Mouse (Mus musculus): Measurements from ENCODE around the gene Kptn. TPM values are rescaled to one million over a fixed set of nuclear protein-coding genes. Genes with fewer than 3 reads are reported as not detected.

The Kptn gene
- 10 to 100 TPM; 35.4 to 47.0 (median 41.5) TPM for total RNA-seq (2022)

- peak; percentile 90 to 94 for DNase-seq (ENCODE audit: low spot score in 2 of 2)
Observed at GRCm38 (mm10) chr7:16119569-16120261, at the start of gene Kptn. Gene Kptn (plus strand): TSS chr7:16119895.

DNA sequence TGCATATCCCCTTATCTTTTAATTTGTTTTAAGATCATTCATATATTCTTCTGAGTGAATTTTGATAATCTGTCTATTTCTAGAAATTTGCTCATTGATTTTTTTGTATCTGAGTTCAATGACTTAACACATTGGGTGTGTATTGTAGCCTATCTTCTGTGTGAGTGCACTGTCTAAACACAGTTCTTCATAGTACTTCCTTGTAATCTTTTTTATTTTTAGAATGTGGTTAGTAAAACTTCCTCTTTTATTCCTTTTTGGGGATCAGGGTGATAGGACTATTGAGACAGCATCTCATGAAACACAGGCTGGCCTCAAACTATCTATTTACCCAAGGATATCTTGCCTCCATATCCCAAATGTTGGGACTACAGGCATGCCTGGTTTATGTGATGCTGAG lies 48.8 kb upstream of the Kptn start:
- no peak for DNase-seq (ENCODE audit: low spot score in 2 of 2)

DNA sequence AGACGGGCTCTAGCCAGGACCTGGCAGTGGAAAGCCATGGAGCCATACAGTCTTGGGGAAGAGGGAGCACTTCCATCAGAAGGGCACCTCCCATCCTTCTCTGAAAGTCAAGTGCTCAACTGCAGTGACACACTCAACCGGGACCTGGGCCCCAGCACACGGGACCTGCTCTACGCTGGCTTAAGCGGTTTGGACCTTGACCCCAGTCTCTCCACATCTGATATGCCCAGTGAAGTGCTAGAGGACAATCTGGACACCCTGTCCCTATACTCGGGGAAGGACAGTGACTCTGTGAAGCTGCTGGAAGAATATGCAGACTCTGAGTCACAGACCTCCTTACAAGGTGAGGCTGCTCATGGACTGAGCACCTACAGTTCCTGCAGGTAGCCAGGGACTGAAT lies 47.8 kb upstream of the Kptn start:
- DNase-seq (ENCODE audit: low spot score in 2 of 2), result no peak

DNA sequence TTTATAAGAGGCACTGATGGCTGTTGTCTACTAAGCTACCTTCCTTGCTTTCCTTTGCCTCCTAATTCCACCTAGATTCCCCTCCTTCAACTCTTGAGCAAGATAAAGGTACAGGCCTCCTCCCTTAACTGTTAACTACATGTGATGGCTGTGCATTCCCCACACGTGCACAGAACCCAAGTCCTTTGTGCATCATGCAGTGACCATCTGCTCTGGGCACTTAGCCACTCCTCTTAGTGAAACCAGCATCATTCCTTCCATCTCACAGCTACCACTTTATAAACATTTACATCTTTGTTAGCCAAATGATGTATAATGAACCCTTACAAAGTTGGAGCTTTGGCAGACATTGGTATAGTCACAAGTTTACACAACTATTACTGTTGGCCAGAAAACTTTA lies 39.7 kb upstream of the Kptn start:
- DNase-seq (ENCODE audit: low spot score in 2 of 2), result no peak

DNA sequence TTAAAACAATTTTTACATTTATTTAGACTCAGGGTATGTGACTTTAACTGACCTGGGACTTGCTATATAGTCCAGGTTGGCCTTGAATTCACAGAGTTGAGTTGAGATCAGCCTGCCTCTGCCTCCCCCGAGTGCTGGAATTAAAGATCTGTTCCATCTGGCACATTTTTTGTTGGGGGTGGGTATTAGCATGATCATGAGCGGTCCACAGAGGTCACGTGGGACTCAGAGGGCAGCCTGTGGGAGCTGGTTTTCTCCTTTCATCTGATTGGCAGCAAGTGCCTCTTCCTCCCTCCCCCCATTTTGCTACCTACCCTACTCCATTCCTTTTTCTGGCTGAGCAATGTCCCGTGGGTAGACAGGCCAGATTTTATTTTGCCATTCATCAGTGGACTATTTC lies 39.1 kb upstream of the Kptn start:
- DNase-seq (ENCODE audit: low spot score in 2 of 2), result no peak

DNA sequence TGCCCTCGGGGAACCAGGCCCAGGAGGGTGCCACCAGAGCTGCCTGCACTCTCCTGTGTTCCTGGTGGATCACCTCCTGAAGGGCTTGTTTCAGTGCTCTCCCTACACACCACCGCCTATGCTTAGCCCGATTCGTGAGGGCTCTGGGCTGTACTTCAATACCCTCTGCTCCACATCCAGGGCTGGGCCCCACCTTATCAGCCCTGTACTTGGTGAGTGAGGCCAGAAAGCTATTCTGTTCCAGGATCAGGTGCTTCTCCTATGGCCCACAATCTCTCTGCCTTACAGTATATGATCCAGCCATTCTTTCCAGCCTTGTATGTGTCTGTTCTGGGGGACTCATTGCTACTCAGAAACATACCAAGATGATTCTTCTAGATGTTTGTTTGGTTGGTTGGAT lies 36.3 kb upstream of the Kptn start:
- DNase-seq (ENCODE audit: low spot score in 2 of 2), result no peak

GRCm38 (mm10) chr7:16087587-16087986 lies 32.1 kb upstream of the Kptn start:
- peak in 1 of 2 experiments; percentile 29 for DNase-seq (ENCODE audit: low spot score in 2 of 2)

- no peak for DNase-seq (ENCODE audit: low spot score in 2 of 2)
Observed at GRCm38 (mm10) chr7:16094592-16094991, 25.1 kb upstream of the Kptn start.

GRCm38 (mm10) chr7:16098021-16099017 lies 21.4 kb upstream of the Kptn start, which contains the start of gene Napa:
Gene Napa (plus strand): TSS chr7:16098458.
- DNase-seq (ENCODE audit: low spot score in 2 of 2), result peak; percentile 100

GRCm38 (mm10) chr7:16099901-16100300 lies 19.8 kb upstream of the Kptn start:
- DNase-seq (ENCODE audit: low spot score in 2 of 2), result no peak

DNA sequence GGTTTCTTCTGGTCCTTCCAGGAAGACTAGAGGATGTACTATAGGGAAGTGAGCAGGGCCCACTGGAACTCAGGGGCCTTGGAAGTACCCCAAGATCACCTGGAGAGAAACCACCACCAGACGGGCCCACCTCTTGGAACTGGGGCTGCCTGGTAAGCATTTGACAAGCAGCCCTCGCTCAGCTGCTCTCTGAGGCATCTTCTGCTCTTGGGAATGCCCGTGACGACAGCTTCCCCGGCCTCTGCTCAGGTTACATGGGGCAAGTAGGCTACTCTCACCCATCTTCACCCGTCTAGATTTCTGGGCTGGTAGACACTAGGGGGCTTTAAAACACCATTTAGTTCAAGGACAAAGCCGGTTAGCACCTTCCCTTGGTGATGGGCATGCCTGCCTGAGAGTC lies 18.6 kb upstream of the Kptn start:
- no peak for DNase-seq (ENCODE audit: low spot score in 2 of 2)

GRCm38 (mm10) chr7:16101726-16102475 lies 17.8 kb upstream of the Kptn start:
- no peak for DNase-seq (ENCODE audit: low spot score in 2 of 2)

GRCm38 (mm10) chr7:16102686-16103226 lies 16.9 kb upstream of the Kptn start:
- no peak for DNase-seq (ENCODE audit: low spot score in 2 of 2)

- peak; percentile 82 to 84 for DNase-seq (ENCODE audit: low spot score in 2 of 2)
Observed at GRCm38 (mm10) chr7:16103760-16104159, 15.9 kb upstream of the Kptn start.

DNA sequence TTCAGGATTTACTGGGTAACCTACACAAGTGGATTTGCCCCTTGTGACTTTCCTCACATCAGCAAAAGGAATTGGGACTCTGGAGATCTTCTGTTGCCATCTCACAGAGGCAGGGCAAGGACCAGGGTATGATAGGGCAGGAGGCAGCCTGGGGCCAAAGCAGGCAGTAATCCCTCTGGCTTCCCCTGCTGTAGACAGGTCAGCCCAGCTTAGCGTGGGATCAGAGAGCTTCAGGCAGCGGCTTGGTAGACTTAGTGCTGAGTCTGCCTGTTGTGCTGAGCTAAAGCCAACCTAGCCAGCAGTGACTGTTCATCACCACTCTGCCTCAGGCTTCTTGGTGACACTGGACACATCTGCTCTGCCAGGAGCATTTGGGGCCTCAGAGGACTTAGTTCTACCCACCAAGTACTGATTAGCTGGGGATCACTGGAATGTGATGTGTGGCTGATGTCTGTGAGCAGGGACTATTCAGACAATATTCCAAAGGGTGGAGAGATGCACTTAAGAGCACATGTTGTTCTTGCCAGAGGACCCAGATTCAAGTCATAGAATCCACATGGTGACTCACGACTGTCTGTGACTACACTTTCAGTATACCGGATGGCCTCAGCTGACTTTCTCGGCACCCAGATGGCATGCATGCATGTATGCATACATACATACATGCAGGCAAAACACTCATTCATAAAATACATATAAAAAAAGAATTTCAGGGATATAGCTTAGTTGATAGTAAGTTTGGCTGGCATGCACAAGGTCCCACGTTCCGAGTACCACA lies 14.9 kb upstream of the Kptn start:
- no peak for DNase-seq (ENCODE audit: low spot score in 2 of 2)

- DNase-seq (ENCODE audit: low spot score in 2 of 2), result no peak
Observed at GRCm38 (mm10) chr7:16108886-16109542, 10.7 kb upstream of the Kptn start.

DNA sequence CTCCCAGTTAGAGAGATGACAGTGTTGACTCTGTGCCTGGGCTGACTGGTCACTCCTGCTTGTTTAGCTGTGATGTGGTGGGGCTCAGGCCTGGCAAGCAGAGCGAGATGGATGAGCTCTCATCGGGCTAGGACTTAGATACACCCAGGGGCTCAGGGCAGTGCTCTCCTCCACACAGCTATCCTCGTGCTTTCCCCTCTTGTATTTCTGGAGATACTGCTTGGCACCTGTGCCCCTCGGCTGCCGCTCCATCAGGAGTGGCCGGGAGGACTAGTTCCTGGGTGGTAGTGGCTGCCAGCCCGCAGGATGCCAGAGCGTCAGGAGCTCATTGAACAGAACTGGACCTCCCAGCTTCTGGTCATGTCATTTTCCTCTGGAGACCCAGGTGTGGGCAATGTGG lies 9.5 kb upstream of the Kptn start:
- DNase-seq (ENCODE audit: low spot score in 2 of 2), result no peak

DNA sequence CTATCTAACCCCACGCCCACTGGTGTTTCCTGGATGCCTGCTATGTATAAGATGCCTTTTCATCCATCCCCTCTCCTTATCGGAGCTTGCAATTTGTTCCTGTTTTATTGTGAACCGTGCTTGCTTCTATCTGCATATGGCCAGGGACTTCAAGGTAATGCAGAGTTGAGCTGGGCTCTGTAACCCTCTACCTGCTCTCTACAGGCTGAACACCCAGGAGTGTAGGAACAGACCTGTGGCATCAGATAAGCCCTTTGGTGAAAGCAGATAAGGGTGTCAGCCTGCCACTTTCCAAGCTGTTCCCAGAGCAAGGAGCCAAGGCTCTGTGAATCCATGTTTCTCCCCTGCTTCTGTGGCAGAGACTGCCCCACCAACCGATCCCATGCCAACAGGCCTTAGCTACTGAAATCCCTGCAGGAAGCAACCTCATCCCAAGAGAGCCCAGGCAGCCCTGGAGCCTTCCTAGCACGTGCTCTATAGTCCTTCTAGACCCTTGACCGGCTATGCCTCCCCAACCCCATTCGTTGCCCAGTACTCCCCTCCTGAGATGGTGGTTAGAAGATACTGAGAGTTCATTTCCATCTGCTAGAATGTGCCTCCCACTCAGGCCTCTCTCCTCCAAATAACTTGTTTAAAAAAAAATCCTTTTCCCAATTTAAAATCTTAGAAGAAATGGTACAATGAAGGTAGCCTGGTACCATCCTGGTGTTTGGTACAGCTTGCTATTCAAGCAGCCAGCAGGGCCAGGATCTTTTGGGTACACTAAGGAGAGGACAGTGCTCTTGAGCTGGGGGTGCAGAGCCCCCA lies 8.2 kb upstream of the Kptn start:
- DNase-seq (ENCODE audit: low spot score in 2 of 2), result no peak

GRCm38 (mm10) chr7:16116418-16116817 lies 3.3 kb upstream of the Kptn start:
- no peak for DNase-seq (ENCODE audit: low spot score in 2 of 2)
